Mouse (Mus musculus) thymus, postnatal 14 days (tissue): ENCODE data around the gene Zscan2.
A peak's percentile ranks its signal among the peaks of the same experiment; 100 is the strongest.

ENCODE experiments used
- DNase-seq: peaks from one replicate; pipeline ENCODE4 v3.0.0; 2021

Gene Zscan2

DNA sequence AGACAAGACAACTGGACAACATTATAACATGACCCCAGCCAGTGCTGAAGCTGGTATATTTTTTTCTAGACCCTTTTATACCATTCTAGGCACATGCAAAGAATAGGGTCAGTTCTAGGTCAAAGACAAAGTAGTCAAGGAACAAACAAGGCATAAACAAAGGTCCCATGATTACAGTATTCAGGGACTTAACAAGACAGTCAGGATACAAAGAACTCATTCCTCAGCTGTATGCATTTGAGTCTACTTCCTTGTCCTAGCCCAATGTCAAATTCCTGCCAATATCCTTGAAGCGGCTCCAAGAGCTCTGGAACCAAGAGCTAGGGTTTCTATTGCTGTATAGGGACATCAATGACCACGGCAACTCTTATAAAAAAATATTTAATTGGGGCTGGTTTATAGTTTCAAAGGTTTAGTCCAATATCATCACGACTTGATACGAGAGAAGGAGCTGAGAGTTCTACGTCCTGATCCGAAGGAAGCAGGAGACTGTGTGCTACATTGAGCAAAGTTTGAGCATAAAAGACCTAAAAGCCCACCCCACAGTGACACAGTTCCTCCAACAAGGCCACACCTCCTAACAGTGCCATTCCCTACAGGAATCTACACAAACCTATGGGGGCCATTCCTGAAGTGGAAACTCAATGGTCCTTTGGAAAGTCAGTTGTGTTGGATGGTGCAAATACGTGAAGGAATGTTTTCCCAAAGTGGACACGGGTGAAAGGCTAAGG, 16.6 kb upstream of the Zscan2 start:
- no peak for DNase-seq

DNA sequence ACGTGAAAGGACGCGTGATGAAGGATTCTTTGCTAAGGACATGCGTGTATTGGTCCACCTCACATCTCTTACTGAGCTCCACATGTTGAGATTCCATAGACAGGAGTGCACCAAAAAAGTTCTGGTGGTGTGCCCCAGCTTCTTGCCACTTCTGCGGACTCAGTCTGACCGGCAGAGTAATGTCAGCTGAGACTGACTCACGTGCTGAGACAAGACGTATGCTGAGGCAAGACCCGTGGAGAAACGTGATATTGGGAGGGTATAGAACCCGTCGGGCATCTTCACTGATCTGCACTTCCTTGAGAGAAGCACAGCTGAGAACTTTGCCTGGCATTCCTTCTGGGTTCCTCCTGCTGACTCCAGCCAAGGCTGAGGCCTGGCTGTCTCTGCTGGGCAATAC, 16.0 kb upstream of the Zscan2 start:
- no peak for DNase-seq

DNA sequence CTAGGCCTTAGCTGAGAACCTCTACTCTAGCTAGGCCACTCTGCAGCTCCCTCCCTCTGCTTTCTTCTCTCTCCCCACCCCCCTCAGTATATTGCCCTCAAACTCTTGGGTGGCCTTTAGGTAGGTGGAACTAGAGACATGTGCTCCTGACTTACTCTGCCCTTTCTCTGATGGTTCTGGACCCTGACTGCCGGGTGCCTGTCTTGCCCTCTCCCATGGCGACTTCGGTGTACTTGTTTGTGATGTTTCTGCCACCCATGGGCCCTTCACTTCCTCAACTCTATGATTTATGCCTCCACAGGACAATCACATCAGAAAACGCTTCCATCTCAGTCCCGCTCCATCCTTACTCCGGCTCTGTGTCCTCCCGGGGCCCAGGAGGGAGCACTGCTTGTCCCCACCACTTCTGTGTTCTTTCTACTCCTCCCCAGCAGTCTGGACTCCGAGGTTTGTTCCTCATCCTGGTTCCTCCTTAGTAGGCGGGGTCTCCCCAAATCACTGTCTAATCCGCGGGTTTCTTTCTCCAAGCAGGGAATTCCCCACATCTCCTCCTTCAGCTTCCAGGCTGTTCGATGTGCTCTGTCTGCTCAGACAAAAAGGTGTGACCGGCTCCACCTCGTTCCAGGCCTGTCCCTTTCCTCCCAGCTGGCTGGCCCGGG, 15.0 kb upstream of the Zscan2 start:
- DNase-seq = no peak

DNA sequence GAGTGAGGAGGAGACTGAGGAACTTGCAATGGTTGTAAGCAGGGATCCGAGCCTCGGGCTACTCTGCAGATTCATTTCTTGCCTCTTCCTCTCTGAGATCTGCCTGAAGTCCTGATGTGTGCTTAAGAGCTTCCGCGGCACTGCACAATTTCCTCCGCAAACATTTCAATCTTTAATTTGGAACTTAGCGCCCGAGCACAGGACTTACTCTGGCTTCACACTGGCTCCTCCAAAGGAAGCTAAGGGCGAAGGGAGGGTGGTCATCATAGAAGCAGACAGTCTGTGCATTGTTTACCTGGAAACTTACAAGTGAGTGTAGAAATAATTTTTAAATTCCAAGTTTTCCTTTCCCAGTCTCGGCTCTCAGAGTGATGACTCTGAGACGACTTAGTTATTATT, 14.4 kb upstream of the Zscan2 start:
- no peak for DNase-seq

DNA sequence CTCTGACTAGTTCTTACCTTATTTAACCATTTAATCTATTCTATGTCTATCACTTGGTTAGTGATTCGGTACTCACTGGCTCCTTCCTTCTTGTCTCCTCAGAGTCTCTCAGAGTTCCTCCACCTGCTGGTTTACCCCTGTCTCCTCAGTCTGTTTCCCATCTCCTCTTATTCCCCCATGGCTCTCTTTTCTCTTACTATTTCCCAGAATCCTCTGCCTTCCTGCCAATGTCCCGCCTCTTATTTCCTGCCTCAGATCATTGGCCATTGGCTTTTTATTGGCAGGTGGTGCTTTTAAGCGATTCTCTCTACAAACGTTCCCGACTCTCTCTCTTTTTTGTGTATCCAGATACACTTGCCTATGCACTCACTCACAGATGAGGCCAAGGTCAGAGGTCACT, 14.0 kb upstream of the Zscan2 start:
- no peak for DNase-seq

DNA sequence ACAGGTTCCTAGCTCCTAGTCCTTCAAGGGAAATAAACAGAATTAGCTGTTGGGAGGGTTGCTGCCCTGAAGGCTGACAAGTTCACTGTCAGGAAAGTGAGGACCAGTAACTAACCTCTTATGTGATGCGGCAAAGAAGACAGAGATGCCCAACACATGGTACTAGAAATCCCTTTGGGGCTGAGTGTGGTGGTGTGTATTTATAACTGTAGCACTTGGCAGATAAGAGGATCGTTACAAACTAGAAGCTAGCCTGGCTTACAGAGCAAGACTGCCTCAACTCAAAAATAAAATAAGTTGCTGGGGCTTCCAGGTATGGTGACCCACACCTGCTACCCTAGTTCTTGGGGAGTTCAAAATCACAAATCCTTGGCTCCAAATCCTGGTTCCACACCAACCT, 11.5 kb upstream of the Zscan2 start:
- DNase-seq = no peak

DNA sequence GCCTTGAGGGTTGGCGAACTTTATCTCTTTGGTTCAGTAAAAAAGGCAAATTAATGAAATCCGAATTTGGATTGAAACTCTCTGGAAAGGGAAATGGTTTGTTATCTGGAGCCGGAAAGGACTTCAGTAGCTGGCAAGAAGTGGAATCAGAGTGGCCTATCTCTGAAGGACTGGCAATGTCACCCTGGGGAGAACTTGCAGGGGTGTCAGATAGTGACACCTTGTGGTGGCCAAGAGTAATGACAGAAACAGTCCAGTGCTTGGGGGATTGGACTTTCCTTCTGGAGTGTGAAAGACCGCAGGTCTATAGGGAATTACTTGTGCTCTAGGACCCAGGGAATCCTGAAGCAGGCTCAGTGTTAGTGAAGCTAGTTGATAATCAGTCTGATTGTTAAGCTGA, 11.0 kb upstream of the Zscan2 start:
- peak; percentile 45 for DNase-seq

DNA sequence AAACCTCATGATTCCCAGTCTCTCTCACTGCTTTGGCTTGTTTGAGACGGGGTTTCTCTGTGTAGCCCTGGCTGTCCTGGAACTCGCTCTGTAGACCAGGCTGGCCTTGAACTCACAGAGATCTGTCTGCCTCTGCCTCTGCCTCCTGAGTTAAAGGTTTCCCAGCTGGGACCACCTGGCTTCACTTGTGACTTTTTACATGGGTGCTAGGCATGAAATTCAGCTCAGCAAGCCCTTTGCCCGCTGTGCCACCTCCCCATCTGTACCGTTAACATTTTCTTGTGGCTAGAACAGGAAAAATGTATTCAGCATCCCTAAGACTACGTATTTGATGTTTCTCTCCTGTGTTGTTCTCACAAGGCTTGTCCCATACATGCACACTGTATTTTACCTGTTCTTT, 10.2 kb upstream of the Zscan2 start:
- peak; percentile 59 for DNase-seq

DNA sequence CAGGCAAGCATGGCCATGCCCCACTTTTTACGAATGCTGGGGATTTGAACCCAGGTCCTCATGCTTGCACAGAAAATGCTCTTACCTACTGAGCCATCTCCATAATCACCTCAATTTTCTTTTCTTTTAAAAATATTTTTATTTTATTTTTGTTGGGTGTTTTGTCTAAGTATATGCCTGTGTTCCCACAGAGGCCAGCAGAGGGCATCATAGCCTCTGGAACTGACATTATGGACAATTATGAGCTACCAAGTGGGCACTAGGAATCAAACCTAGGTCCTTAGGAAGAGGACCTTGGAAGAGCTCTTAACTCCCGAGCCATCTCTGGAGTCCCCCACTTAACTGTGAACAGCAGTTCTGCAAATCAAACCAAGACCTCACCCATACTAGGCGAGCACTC, 7.5 kb upstream of the Zscan2 start:
- no peak for DNase-seq

DNA sequence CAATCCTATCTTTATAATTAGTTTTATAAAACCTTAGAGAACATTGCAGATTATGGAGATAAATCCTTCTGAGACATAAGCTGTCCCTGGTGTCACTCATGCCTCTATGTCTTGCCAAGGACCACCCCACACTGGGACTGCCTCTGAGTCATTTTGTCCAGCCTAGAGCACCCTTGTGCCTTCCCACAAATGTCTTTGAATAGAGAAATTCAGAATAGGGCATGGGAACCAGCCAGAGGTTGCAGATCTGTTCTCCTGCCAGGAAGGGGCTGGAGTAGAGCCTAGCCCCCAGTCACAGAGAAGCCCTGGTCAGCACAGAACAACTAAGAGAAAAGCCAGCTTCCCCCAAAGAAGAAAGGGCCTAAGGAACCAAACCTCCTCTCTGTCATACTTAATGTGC, 5.4 kb upstream of the Zscan2 start:
- no peak for DNase-seq

DNA sequence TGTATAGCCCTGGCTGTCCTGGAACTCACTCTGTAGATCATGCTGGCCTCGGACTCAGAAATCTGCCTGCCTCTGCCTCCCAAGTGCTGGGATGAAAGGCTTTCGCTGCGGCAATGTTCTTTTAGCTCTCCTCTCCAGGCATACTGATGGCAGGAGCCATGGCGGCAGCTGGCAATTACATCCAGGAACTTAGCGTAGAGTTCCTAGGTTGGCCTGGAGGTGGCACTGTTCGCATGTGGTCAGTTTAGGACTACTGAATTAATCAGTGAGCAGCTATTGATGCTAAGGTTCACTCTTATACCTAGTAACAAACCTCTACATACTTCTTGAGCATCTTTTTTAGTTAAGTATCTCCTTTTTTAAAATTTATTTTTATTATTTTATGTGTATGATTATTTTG, 3.5 kb upstream of the Zscan2 start:
- DNase-seq = peak; percentile 83

DNA sequence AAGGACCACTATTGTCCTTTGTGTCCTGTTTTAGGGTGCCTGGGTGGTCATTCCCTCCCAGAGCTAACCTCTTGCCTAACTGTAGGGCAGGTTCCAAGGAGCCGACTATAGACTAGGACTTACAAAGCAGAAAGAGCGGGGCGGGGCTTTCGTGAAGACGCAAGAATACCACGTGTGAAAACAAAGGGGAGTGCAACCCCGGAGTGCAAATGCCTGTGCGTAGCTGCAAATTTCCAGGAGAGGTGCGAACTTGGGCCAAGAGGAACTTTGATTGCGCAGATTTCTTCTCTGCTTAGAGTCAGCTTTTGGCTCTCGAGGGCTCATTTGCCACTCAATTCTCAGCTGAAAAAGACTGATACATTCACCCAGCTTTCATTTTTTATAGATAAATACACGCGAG, 493 bp upstream of the Zscan2 start:
- DNase-seq = peak; percentile 84

DNA sequence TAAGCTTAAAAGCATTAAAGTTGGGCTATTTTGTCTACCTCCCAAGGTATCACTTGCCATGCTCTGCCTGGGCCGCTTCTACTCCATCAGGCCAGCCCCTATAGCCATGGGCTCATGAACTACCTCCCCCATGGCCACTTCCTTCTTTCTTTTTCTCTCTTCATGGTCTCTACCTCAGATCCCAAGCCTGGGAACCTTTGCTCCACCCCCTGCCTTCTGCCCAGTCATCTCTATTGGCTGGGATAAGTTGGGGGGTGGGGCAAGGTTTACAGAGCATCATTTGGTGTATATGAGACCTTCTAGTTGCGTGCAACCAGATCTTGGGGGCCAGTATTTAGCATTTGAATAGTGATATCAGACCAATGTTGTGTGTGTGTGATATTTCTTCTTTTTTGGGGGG, 1.8 kb downstream of the Zscan2 start:
- DNase-seq = no peak

DNA sequence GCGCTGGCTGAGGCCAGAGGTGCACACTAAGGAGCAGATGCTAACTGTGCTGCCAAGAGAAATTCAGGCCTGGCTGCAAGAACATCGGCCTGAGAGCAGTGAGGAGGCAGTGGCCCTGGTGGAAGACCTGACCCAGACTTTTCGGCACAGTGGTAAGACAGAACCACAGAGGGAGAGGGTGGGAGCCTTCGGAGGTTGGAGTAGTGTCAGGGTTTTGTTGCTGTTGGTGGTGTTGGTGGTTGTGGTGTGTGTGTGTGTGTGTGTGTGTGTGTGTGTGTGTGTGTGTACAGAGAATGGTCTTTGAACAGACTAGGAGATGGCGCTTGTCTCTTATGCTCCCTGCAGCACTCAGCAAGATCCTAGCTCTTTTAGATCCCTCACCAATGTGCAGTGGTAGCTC, 2.8 kb downstream of the Zscan2 start:
- DNase-seq = no peak

DNA sequence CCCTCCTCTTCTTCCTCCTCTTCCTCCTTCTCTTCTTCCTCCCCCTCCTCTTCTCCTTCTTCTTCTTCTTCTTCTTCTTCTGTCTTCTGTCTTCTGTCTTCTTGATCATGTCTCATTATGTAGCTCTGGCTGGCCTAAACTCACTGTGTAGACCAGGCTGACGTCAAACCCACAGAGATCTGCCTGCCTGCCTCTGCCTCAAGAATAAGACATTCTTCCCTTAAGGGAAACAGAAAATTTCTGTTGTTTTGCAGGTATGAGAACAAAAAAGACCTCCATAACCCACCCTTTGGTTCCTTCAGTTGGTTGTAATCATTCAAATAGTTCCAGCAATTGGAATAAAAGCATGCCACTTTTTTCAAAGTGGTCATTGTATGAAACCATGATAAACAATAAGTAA, 3.4 kb downstream of the Zscan2 start:
- DNase-seq = no peak

DNA sequence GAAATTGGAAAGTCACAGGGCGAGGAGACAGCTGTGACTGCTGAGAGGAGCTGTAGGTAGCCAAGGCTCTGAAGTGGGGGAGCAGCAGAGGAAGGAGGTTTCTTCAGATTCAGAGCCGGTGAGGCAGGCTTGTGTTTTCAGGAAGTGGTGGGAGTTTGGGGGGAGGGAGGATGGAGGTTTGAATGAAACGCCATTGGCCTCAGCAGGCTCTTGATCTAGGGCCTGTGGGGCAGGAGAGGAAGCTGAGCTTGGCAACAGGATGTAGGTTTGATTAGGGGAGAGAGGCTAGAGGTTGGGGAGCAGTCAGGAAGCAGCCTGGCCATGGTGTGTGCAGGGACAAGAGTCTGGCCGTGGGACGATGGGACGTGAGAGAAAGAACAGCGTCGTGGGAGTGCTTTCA, 4.1 kb downstream of the Zscan2 start:
- peak; percentile 88 for DNase-seq

DNA sequence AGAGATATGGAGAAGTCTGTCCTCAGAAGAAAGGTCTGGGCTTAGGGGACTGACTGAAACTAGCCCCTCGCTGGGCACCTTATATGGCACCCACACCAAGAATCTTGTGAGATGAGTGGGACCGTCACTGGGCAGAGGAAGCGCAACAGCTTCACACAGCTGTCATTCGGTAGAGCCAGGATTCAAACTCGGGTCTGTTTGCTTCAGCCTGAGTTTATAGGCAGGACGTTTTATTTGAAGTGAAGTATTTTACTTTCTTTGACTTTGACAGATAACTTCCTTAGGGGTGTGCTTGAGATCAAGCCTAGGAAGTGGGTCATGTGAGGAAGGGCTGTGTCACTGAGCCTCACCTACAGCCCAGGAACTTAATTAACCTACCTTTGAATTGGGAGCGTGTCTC, 4.8 kb downstream of the Zscan2 start:
- peak; percentile 45 for DNase-seq

DNA sequence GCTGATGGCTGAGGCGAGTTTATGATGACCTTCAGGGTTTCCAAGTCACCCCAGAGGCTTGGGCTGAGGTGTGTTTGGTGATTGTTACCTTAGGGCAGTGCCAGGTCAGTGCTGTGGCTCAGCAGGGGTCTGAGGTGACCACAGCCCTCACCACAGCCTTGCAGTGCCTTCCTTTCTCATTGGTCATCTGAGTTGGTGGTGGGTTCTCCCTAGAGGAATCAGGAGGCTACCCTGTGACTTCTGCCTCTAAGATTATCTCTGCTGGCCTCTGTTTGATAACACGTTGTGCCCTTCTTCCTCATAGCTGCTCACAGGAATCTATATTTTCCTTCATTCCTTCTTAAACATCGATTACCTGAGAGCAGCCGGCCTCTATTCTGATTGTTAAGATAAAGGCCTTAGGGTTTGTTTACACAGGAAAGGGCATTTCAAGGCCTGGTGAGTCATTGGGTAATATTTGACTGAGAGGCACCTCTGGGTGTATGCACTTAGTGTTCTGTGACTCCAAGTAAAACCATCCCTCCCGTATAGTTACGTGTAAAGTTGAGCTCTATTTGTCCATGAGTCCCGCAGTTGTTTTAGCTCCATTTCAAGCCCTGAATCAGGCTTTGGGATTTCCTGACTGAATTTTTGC, 5.9 kb downstream of the Zscan2 start:
- no peak for DNase-seq

DNA sequence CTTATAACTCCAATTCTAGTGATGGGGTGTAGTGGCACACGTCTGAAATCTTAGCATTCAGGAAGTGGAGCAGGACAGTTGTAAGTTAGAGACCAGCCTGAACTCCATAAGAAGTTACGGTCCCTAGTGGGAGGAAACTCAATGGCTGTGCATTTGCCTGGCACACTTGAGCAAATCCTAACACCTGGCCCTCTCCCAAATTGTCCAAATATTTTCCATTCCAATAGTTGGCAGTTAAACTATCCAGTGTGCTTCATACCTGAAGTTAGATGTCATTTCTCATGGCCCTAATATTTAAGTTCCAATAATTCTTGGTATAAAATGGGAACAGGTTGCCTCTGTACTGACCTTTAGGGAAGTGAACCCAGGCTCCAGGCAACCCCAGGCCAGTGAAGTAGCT, 8.0 kb downstream of the Zscan2 start:
- DNase-seq = no peak

DNA sequence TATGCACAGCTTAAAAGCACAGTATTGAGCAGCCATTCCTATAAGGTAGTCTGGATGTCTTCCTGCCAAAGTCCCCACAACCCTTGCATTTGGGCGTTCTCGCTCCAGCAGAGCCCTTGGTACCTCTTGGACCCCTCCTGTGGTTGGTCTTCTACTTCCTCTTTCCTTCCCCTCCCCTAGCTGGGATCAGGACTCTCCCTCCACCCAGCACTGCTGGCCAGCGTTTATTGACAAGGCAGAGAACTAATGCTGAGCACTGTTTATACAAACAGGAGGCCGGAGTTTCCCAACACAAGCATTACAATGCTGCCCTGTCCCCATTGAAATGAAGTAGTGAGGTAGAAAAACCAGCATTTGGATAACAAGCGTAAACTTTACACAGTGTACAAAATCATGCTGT, 12.3 kb downstream of the Zscan2 start:
- no peak for DNase-seq

DNA sequence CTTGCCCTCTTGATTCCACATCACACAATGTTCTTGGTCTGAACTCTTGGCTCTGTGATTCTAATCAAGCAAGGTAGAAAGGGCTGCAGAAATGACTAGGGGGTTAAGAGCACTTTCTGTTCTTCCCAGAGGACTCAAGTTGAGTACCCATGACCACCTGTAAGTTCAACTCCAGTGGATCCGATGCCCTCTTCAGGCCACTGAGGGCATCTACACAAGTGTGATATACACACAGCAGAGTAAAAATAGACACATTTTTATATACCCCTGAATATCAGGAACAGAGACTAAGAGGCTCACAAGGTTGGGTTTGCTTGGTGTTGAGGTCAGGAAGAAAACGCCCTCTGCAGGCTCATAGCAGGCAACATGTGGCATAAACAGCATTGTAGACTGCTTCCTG, 12.9 kb downstream of the Zscan2 start:
- no peak for DNase-seq

DNA sequence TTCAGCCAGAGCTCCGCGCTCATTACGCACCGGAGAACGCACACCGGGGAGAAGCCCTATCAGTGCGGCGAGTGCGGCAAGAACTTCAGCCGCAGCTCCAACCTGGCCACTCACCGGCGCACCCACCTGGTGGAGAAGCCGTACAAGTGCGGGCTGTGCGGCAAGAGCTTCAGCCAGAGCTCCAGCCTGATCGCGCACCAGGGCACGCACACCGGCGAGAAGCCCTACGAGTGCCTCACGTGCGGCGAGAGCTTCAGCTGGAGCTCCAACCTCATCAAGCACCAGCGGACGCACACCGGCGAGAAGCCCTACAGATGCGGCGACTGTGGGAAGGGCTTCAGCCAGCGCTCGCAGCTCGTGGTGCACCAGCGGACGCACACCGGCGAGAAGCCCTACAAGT, 15.0 kb downstream of the Zscan2 start:
- DNase-seq = no peak

DNA sequence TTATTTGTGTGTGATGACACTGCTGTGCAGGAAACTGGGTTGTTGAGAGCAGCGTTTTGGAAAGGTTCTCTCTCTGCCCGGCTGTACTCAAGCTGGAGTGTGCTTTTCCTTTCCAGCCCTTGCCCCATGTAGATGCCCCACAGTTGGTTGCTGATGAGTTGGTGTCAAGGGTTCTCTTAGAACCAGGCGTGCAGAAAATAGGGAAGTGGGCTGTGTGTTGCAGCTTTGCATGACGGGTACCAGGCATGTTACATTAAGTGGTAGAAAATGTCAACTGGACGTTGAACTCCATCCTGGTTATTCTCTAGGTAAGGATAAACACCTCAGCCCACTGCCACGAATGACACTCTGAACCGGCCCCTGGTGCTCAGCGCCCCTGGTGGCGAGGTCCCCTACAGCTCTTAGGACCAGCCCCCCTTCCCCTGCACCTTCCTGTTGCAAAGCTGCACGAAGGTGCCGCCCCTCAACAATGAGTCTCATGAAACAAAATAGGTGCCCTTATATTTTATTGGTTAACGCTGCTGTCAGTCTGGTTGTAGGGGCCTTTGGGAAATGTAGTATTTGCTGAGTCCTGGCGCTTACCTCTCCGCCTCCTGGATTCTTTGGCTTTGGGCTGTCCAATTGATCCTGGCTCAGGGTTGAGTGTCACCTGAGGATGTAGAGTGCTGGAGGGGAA, 22.2 kb downstream of the Zscan2 start:
- peak; percentile 90 for DNase-seq

DNA sequence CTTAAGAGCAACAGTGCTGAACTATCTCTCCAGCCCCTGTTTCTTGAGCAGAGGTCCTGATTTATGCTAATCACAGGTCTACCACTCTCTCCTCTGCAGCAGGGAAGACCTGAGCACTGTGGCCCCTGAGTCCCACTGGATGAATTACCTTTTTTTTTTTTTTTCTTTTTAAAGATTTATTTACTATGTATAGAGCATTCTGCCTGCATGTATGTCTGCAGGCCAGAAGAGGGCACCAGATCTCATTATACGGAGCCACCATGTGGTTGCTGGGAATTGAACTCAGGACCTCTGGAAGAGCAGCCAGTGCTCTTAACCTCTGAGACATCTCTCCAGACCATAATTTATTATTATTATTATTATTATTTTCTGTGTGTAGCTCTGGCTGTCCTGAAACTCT, 24.9 kb downstream of the Zscan2 start:
- DNase-seq = peak; percentile 54
